Mouse (Mus musculus) embryonic facial prominence, embryonic 14.5 days (tissue): ENCODE measurements around the gene Cux1. TPM values are rescaled to one million over a fixed set of nuclear protein-coding genes. Genes with fewer than 3 reads are reported as not detected.

Experiments
- ATAC-seq: fragments of 200-750 bp; cut with Nextera tagmentation; 2 replicates; pipeline ENCODE4 v1.8.0; 2017; ENCODE audit warnings: low read depth, moderate number of reproducible peaks, moderate TSS enrichment
- DNase-seq: peaks from one replicate; pipeline ENCODE4 v3.0.0-alpha.2; 2015; ENCODE audit warnings: low spot score
- H3K27ac ChIP-seq: fragments of 300-500 bp; sonication (generic); replicated peaks from 2 replicates; pipeline ENCODE4 v1.5.1; 2014; ENCODE audit warnings: low read depth, mild to moderate bottlenecking, low read length, moderate library complexity
- H3K27me3 ChIP-seq: fragments of 300-500 bp; sonication (generic); replicated peaks from 2 replicates; pipeline ENCODE4 v1.6.1; 2014; ENCODE audit warnings: low read length; ENCODE audit not compliant: control insufficient read depth, insufficient read depth
- H3K36me3 ChIP-seq: fragments of 300-500 bp; sonication (generic); 2 replicates; pipeline ENCODE4 v1.6.1; 2014; ENCODE audit warnings: low read length, mixed read lengths; ENCODE audit not compliant: control insufficient read depth, insufficient read depth
- H3K4me1 ChIP-seq: fragments of 300-500 bp; sonication (generic); 2 replicates; pipeline ENCODE4 v1.6.1; 2014; ENCODE audit warnings: antibody characterized with exemption, low read length; ENCODE audit not compliant: control insufficient read depth, insufficient read depth
- H3K4me2 ChIP-seq: fragments of 300-500 bp; sonication (generic); 2 replicates; pipeline ENCODE4 v1.6.1; 2014; ENCODE audit warnings: low read depth, mild to moderate bottlenecking, low read length, moderate library complexity, mixed read lengths
- H3K4me3 ChIP-seq: fragments of 300-500 bp; sonication (generic); 2 replicates; pipeline ENCODE4 v1.5.1; 2014; ENCODE audit warnings: low read depth, mild to moderate bottlenecking, low read length
- H3K9ac ChIP-seq: fragments of 300-500 bp; sonication (generic); 2 replicates; pipeline ENCODE4 v1.6.1; 2014; ENCODE audit warnings: low read depth, mild to moderate bottlenecking, low read length, moderate library complexity, mixed read lengths
- H3K9me3 ChIP-seq: fragments of 300-500 bp; sonication (generic); 2 replicates; pipeline ENCODE4 v1.6.1; 2016; ENCODE audit warnings: low read length; ENCODE audit not compliant: control insufficient read depth
- WGBS: fragments of 180-500 bp; shearing (Covaris S2); extraction: QIAGEN DNeasy Blood & Tissue Kit; methylation state at CpG from one replicate; pipeline ENCODE4 v1.1.7; 2014; 5-methylcytosine and 5-hydroxymethylcytosine counted together
- polyA plus RNA-seq: library from polyadenylated mRNA; unstranded; fragments of >200 nt; fragmentation: Nextera tagmentation; extraction: Ambion mirVana; gene quantifications from 2 replicates; pipeline ENCODE4 v1.2.1, GENCODE M21; 2014

The Cux1 gene
- polyA plus RNA-seq, 1 experiment from 2014 or later: 60.6 TPM

DNA sequence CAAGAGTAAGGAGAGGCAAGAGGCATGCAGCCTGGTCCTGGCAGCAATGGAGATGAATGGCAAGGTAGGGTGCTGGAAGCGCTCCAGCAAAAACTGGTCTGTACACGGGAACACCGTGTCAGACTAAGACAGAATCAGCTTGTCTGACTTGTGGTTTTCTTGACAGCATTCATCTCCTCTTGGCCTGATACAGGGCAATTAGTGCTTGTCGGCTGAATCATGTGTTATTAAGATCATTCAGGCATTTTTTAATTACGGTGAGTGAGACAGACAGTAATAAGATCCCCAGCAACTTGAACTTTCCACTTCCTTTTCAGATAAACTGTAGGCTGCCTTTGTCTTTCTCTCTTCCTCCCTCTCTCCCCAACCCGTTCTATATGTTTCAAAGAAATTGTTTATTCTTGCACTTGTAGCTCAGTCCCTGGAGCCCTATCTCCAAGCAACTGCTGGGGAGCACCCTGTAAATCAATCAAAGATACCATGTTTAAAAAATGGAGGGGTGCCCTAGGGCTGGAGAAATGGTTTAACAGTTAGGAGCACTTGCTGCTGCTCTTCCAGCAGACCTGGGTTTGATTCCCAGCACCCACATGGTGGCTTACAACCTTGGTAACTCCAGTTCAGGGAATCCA lies 53.1 kb downstream of the Cux1 start:
- no peak overlapping the region for H3K4me3 ChIP-seq
- H3K27ac ChIP-seq: no peak overlapping the region
- ATAC-seq (peak; percentile 77), DNase-seq (peak; percentile 79)
- H3K9ac ChIP-seq: no peak overlapping the region
- H3K4me1 ChIP-seq: no peaks in the 10 kb centered on the region
- peaks cover 4% of the 10 kb centered on the region; the same call in 1 of the 2 replicates for H3K27me3 ChIP-seq
- H3K4me2 ChIP-seq: no peak overlapping the region
- 43% methylated on average over 6 of the region's 6 CpGs for WGBS
- H3K36me3 ChIP-seq: no peaks in the 10 kb centered on the region
- H3K9me3 ChIP-seq: no peaks in the 10 kb centered on the region

DNA sequence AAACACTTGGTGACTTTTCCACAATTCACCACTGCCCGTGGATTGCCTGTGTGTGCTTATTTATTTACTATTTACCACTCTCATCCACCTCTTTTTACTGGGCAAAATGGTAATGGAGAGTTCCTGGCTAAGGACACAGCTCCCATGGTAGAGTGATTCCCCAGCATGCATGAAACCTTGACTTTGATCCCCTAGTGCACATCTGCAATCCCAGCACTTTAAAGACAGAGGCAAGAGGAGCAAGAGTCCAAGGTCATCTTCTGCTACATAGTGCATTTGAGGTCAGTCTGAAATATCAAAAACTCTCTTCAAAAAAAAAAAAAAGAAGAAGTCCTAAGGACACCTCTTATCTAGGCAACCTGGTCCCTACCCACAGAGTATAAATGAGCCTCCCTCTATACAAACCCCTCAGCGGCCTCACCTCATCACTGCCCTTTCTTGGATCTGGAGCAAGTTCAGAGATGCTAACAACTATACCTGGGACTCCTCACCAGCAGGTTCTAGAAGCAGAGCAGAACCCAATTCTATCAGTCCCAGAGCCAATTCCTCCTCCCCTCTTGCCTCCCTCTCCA lies 55.1 kb downstream of the Cux1 start:
- no peak overlapping the region for H3K4me3 ChIP-seq
- no peak overlapping the region for H3K4me2 ChIP-seq
- DNase-seq (no peak), ATAC-seq (no peak)
- no peaks in the 10 kb centered on the region for H3K36me3 ChIP-seq
- H3K27ac ChIP-seq: no peak overlapping the region
- 82% methylated on average over 2 of the region's 2 CpGs for WGBS
- no peak overlapping the region for H3K9ac ChIP-seq
- H3K9me3 ChIP-seq: no peaks in the 10 kb centered on the region
- H3K27me3 ChIP-seq: peaks cover 5% of the 10 kb centered on the region; the same call in 1 of the 2 replicates
- no peaks in the 10 kb centered on the region for H3K4me1 ChIP-seq

DNA sequence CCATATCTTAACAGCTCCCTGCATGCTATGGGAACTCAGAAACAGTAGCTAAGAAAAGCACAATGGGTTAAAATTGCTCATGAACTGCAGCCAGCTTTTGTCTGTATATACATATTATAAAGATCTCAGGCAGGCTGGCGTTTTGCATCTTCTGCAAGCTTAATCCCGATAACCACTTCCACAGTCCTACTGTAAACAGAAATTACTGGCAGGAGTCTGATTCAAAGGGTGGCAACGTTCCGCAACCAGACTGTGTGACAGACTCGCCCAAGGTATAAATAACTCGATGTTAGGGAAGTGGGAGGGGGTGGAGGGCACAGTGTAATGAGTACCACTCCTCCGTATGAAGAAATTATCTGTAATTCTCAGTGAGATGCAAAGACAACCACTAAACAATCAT lies 55.9 kb downstream of the Cux1 start:
- Histone ChIP-seq H3K4me2 (no peak overlapping the region), H3K4me1 (no peaks in the 10 kb centered on the region), H3K4me3 (no peak overlapping the region), H3K36me3 (no peaks in the 10 kb centered on the region), H3K27me3 (peaks cover 6% of the 10 kb centered on the region; the same call in 1 of the 2 replicates), H3K9ac (no peak overlapping the region), H3K27ac (no peak overlapping the region), H3K9me3 (no peaks in the 10 kb centered on the region)
- DNase-seq (peak; percentile 53), ATAC-seq (no peak)
- 50% methylated on average over 7 of the region's 7 CpGs for whole genome bisulfite sequencing

DNA sequence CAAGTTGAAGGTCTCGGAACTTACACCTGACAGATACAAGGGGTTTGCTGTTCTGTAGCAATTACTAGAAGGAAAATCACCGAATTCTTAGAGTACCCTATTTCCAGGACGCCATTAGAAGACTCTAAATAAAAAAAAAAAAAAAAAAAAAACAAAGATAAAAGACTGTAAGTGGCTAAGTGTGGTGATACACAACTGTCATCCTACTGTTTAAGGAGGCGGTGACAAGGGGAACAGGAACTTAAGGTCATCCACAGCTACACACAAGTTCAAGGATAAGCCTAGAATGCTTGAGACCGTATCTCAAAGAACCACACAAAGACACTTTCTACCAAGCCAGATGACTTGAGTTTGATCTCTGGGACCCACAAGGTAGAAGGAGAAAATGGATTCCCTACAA lies 56.7 kb downstream of the Cux1 start:
- no peaks in the 10 kb centered on the region for H3K9me3 ChIP-seq
- no peak overlapping the region for H3K9ac ChIP-seq
- H3K4me2 ChIP-seq: no peak overlapping the region
- no peak for DNase-seq
- H3K4me1 ChIP-seq: no peaks in the 10 kb centered on the region
- no peak overlapping the region for H3K4me3 ChIP-seq
- H3K27ac ChIP-seq: no peak overlapping the region
- WGBS: 94% methylated on average over 5 of the region's 5 CpGs
- ATAC-seq: no peak
- peaks cover 6% of the 10 kb centered on the region; the same call in 1 of the 2 replicates for H3K27me3 ChIP-seq
- H3K36me3 ChIP-seq: no peaks in the 10 kb centered on the region

DNA sequence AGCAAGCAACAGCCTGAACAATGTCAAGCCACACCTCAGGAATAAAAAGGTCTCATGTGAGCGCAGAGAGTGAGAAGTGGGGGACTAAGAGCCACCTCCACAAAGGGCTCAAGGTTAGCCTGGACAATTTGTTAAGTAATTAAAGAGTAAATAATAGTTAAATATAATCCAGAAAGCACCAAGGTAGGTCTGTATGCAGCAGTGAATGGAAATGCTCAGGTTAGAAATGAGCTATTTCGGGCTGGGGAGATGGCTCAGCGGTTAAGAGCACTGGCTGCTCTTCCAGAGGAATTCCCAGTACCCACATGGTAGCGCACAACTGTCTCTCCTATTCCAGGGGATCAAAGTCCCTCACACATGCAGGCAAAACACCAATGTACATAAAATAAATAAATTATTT lies 59.7 kb downstream of the Cux1 start:
- H3K4me1 ChIP-seq: peaks cover 6% of the 10 kb centered on the region
- DNase-seq: no peak
- ATAC-seq: no peak
- no peak overlapping the region for H3K9ac ChIP-seq
- H3K4me3 ChIP-seq: no peak overlapping the region
- H3K27me3 ChIP-seq: peaks cover 22% of the 10 kb centered on the region
- H3K27ac ChIP-seq: no peak overlapping the region
- no peaks in the 10 kb centered on the region for H3K9me3 ChIP-seq
- WGBS: 89% methylated on average over 4 of the region's 4 CpGs
- H3K4me2 ChIP-seq: no peak overlapping the region
- H3K36me3 ChIP-seq: no peaks in the 10 kb centered on the region

DNA sequence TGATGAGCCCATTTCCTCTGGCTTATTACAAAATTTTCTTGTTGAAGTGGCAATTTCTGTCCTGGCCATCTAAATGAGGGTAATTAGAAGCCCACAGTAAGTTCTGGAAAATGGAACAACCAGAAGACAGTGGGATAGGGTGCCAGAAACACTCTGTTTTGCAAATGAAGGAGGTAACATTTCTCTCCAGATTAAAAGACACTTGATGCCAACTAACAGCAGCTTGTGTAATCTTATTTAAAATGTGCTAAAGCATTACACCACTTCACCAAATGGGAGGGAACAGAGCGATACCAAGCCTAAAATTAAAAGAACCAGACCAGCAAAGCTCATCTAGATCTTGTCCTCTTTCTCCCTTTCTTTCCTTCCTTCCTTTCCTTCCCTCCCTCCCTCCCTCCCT lies 61.0 kb downstream of the Cux1 start:
- 90% methylated on average over 1 of the region's 1 CpGs for WGBS
- no peaks in the 10 kb centered on the region for H3K36me3 ChIP-seq
- H3K9me3 ChIP-seq: no peaks in the 10 kb centered on the region
- peaks cover 22% of the 10 kb centered on the region for H3K27me3 ChIP-seq
- no peak overlapping the region for H3K27ac ChIP-seq
- no peak overlapping the region for H3K4me3 ChIP-seq
- ATAC-seq (no peak), DNase-seq (no peak)
- H3K4me2 ChIP-seq: no peak overlapping the region
- no peak overlapping the region for H3K9ac ChIP-seq
- H3K4me1 ChIP-seq: peaks cover 12% of the 10 kb centered on the region

DNA sequence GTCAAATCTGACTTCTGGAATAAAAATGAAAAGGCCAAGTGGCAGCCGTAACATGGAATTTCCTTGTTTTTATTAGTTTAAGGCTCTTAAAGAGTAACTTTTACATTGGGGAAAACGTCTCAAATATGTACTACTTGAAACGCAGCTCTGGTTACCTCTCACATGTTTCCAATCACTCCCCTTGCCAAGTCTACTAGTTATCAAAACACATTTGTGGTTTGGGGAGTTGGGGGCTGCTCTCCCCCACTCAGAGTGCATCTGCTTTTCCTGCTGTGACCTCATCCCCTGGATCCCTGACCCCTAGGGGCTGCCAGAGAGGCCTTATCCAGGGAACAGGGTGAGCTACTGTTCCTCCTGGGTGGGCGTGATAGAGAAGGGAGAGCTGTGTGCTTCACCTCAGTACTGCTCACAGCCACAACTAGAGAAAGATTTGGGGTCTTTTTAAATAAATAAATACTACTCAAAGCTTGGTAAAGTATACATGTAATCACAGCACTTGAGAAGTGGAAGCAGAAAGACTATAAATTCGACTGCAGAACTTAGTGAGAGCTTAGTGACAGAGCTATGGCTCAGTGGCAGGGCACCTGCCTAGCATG lies 64.7 kb downstream of the Cux1 start:
- no peak overlapping the region for H3K4me3 ChIP-seq
- no peak overlapping the region for H3K9ac ChIP-seq
- peak overlapping the region; percentile 26 for H3K4me2 ChIP-seq
- peak; percentile 69 for ATAC-seq
- no peaks in the 10 kb centered on the region for H3K36me3 ChIP-seq
- peaks cover 24% of the 10 kb centered on the region for H3K4me1 ChIP-seq
- H3K27ac ChIP-seq: peak overlapping the region; percentile 33; the same call in 1 of the 2 replicates
- peaks cover 57% of the 10 kb centered on the region for H3K27me3 ChIP-seq
- WGBS: 17% methylated on average over 5 of the region's 5 CpGs
- DNase-seq: peak; percentile 77
- H3K9me3 ChIP-seq: no peaks in the 10 kb centered on the region

DNA sequence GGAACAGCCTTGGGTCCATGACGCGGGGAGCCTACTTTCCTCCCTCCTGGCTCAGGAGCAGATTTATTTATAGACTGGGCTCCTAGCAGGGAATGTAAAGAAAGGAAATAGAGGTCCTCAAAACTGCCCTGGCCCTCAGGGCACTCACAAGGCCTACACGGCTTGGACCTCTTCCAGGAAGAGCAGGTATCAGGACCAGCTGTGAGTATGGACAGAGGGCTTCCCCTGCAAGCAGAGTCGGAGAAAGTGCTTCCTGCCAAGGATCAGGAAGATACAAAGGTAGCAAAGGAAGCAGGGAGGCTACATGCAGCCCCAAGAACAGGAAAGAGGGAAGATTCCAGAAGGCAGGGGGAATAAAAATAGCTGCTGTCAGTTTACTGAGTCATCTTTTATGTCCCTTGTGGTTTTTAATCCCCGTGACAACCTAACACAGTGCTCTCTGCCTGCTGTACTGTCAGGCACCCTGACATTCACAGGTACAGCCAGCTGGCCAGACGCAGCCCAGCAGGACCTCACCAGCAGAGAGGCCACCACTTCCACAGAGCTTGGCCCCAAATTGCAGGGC lies 66.9 kb downstream of the Cux1 start:
- 32% methylated on average over 6 of the region's 6 CpGs for WGBS
- Histone ChIP-seq H3K4me3 (no peak overlapping the region), H3K4me2 (no peak overlapping the region), H3K4me1 (peaks cover 24% of the 10 kb centered on the region), H3K36me3 (no peaks in the 10 kb centered on the region), H3K27ac (no peak overlapping the region), H3K9ac (no peak overlapping the region), H3K27me3 (peaks cover 61% of the 10 kb centered on the region), H3K9me3 (no peaks in the 10 kb centered on the region)
- no peak for DNase-seq
- ATAC-seq: no peak
